Mouse (Mus musculus) adrenal gland, postnatal 0 days (tissue): ENCODE results near the gene Sun5. TPM values are rescaled to one million over a fixed set of nuclear protein-coding genes. Genes with fewer than 3 reads are reported as not detected.

Experiments
- polyA plus RNA-seq: library from polyadenylated mRNA; unstranded; fragments of >200 nt; fragmentation: Nextera tagmentation; extraction: Ambion mirVana; gene quantifications from 2 replicates; pipeline ENCODE4 v1.2.1, GENCODE M21; 2015

Sun5 gene
- polyA plus RNA-seq: 0.23 and 0.33 TPM in 2 replicates

GRCm38 (mm10) chr2:153870984-153871383 lies at the start of gene Sun5:
Sun5 (minus strand) TSS chr2:153871084.

GRCm38 (mm10) chr2:153917930-153918329 lies 47.0 kb upstream of the Sun5 start, which contains the start of gene Bpifb3:
Bpifb3 (plus strand) TSS chr2:153918230.

GRCm38 (mm10) chr2:153900088-153900487 lies 29.2 kb upstream of the Sun5 start, which contains the start of gene Bpifb6:
Bpifb6 (plus strand) TSS chr2:153900388.

GRCm38 (mm10) chr2:153874745-153875144 lies 3.9 kb upstream of the Sun5 start, which contains the start of gene Bpifb2:
Bpifb2 (plus strand) TSS chr2:153875045.

Other genes with a start within 250 kb of the Sun5 start
- gene Commd7, start 238.3 kb downstream of the Sun5 start, polyA plus RNA-seq: 72.0 and 85.9 TPM in 2 replicates
- 1.9 and 3.2 TPM in 2 replicates for gene Dnmt3b, start 221.6 kb downstream of the Sun5 start, polyA plus RNA-seq
- 0.09 and 0.10 TPM in 2 replicates for gene Dnmt3c, start 174.4 kb downstream of the Sun5 start, polyA plus RNA-seq
- 151 and 166 TPM in 2 replicates for gene Mapre1, start 129.8 kb downstream of the Sun5 start, polyA plus RNA-seq
- gene Efcab8, start 91.2 kb downstream of the Sun5 start, polyA plus RNA-seq: 0.19 TPM in 1 of 2 replicates, not detected in the other
- not detected in 2 replicates for gene Bpifb2, start 4.0 kb upstream of the Sun5 start, polyA plus RNA-seq
- not detected in 2 replicates for gene Bpifb6, start 29.3 kb upstream of the Sun5 start, polyA plus RNA-seq
- gene Bpifb3, start 47.1 kb upstream of the Sun5 start, polyA plus RNA-seq: not detected in 2 replicates
- gene Bpifb4, start 67.1 kb upstream of the Sun5 start, polyA plus RNA-seq: 0.14 TPM in 1 of 2 replicates, not detected in the other
- gene Bpifa6, start 103.9 kb upstream of the Sun5 start, polyA plus RNA-seq: 0.09 and 0.30 TPM in 2 replicates
- 2.3 TPM in 1 of 2 replicates, not detected in the other for gene Bpifa2, start 137.2 kb upstream of the Sun5 start, polyA plus RNA-seq